Mouse (Mus musculus) hindbrain, embryonic 14.5 days (tissue): Measurements from ENCODE around the gene Sash3. TPM values are rescaled to one million over a fixed set of nuclear protein-coding genes. Genes with fewer than 3 reads are reported as not detected.

Experiments used
- ATAC-seq: fragments of 200-750 bp; cut with Nextera tagmentation; 2 replicates; pipeline ENCODE4 v1.8.0; 2017; ENCODE audit warnings: moderate number of reproducible peaks, mild to moderate bottlenecking, moderate TSS enrichment, moderate library complexity; ENCODE audit not compliant: low FRiP score
- DNase-seq: peaks from one replicate; pipeline ENCODE4 v3.0.0-alpha.2; 2015; ENCODE audit warnings: low spot score
- H3K27ac ChIP-seq: fragments of 300-500 bp; sonication (generic); 2 replicates; pipeline ENCODE4 v1.5.1; 2014; ENCODE audit warnings: mild to moderate bottlenecking, moderate library complexity
- H3K27me3 ChIP-seq: fragments of 300-500 bp; sonication (generic); 2 replicates; pipeline ENCODE4 v1.6.1; 2014; ENCODE audit warnings: mild to moderate bottlenecking, low read length, mixed read lengths; ENCODE audit not compliant: control insufficient read depth, insufficient read depth
- H3K36me3 ChIP-seq: fragments of 300-500 bp; sonication (generic); replicated peaks from 2 replicates; pipeline ENCODE4 v1.6.1; 2014; ENCODE audit not compliant: control insufficient read depth, insufficient read depth
- H3K4me1 ChIP-seq: fragments of 300-500 bp; sonication (generic); replicated peaks from 2 replicates; pipeline ENCODE4 v1.6.1; 2014; ENCODE audit warnings: antibody characterized with exemption, low read length, mixed read lengths; ENCODE audit not compliant: control insufficient read depth, insufficient read depth
- H3K4me2 ChIP-seq: fragments of 300-500 bp; sonication (generic); replicated peaks from 2 replicates; pipeline ENCODE4 v1.6.1; 2014; ENCODE audit warnings: mild to moderate bottlenecking, moderate library complexity
- H3K4me3 ChIP-seq: fragments of 300-500 bp; sonication (generic); replicated peaks from 2 replicates; pipeline ENCODE4 v1.5.1; 2014; ENCODE audit warnings: mild to moderate bottlenecking, low read length
- H3K9ac ChIP-seq: fragments of 300-500 bp; sonication (generic); 2 replicates; pipeline ENCODE4 v1.6.1; 2014
- H3K9me3 ChIP-seq: fragments of 300-500 bp; sonication (generic); 2 replicates; pipeline ENCODE4 v1.6.1; 2016; ENCODE audit warnings: low read length; ENCODE audit not compliant: control insufficient read depth
- WGBS: fragments of 180-500 bp; shearing (Covaris S2); extraction: QIAGEN DNeasy Blood & Tissue Kit; methylation state at CpG from one replicate; pipeline ENCODE4 v1.1.7; 2014; 5-methylcytosine and 5-hydroxymethylcytosine counted together
- polyA plus RNA-seq: library from polyadenylated mRNA; unstranded; fragments of >200 nt; fragmentation: Nextera tagmentation; extraction: Ambion mirVana; gene quantifications from 2 replicates; pipeline ENCODE4 v1.2.1, GENCODE M21; 2014

The Sash3 gene
- polyA plus RNA-seq, 1 experiment from 2014 or later = 1.1 TPM

- 26% methylated on average over 13 of the region's 14 CpGs for WGBS
- no peak overlapping the region for H3K4me3 ChIP-seq
- H3K9ac ChIP-seq = no peak overlapping the region
- ATAC-seq (no peak), DNase-seq (no peak)
- H3K27ac ChIP-seq = no peak overlapping the region
- no peaks in the 10 kb centered on the region for H3K27me3 ChIP-seq
- H3K36me3 ChIP-seq = no peaks in the 10 kb centered on the region
- no peak overlapping the region for H3K4me2 ChIP-seq
- H3K9me3 ChIP-seq = no peaks in the 10 kb centered on the region
- H3K4me1 ChIP-seq = peaks cover 4% of the 10 kb centered on the region; the same call in 1 of the 2 replicates
Measured at GRCm38 (mm10) chrX:48139368-48140285, 6.6 kb upstream of the Sash3 start.

- H3K36me3 ChIP-seq = no peaks in the 10 kb centered on the region
- no peak overlapping the region for H3K9ac ChIP-seq
- DNase-seq (no peak), ATAC-seq (no peak)
- H3K9me3 ChIP-seq = no peaks in the 10 kb centered on the region
- peaks cover 4% of the 10 kb centered on the region; the same call in 1 of the 2 replicates for H3K4me1 ChIP-seq
- H3K27ac ChIP-seq = no peak overlapping the region
- H3K27me3 ChIP-seq = no peaks in the 10 kb centered on the region
- H3K4me2 ChIP-seq = no peak overlapping the region
- no peak overlapping the region for H3K4me3 ChIP-seq
- 65% methylated on average over 3 of the region's 3 CpGs for WGBS
Measured at GRCm38 (mm10) chrX:48140286-48140877, 5.9 kb upstream of the Sash3 start.

GRCm38 (mm10) chrX:48141481-48141880 is 4.8 kb upstream of the Sash3 start:
- Histone ChIP-seq H3K27ac (no peak overlapping the region), H3K9me3 (no peaks in the 10 kb centered on the region), H3K4me1 (peaks cover 4% of the 10 kb centered on the region; the same call in 1 of the 2 replicates), H3K4me2 (no peak overlapping the region), H3K36me3 (no peaks in the 10 kb centered on the region), H3K4me3 (no peak overlapping the region), H3K9ac (no peak overlapping the region), H3K27me3 (no peaks in the 10 kb centered on the region)
- DNase-seq (no peak), ATAC-seq (no peak)
- 81% methylated on average over 6 of the region's 6 CpGs for WGBS

- Histone ChIP-seq H3K36me3 (no peaks in the 10 kb centered on the region), H3K9me3 (no peaks in the 10 kb centered on the region), H3K4me1 (peaks cover 4% of the 10 kb centered on the region; the same call in 1 of the 2 replicates), H3K4me3 (no peak overlapping the region; the same call in 1 of the 2 replicates), H3K27ac (no peak overlapping the region), H3K9ac (no peak overlapping the region), H3K4me2 (0 out of 2 replicates have a peak overlapping the region, but pooled peaks have one; percentile 19), H3K27me3 (no peaks in the 10 kb centered on the region)
- DNase-seq = no peak
- no peak for ATAC-seq
- WGBS = 60% methylated on average over 25 of the region's 26 CpGs
Measured at GRCm38 (mm10) chrX:48143415-48144335, 2.6 kb upstream of the Sash3 start.

GRCm38 (mm10) chrX:48147226-48147625 is 990 bp downstream of the Sash3 start:
- DNase-seq (no peak), ATAC-seq (no peak)
- H3K9ac ChIP-seq = no peak overlapping the region
- no peaks in the 10 kb centered on the region for H3K9me3 ChIP-seq
- H3K4me2 ChIP-seq = no peak overlapping the region
- no peak overlapping the region for H3K27ac ChIP-seq
- WGBS = 86% methylated on average over 2 of the region's 2 CpGs
- H3K4me3 ChIP-seq = no peak overlapping the region
- no peaks in the 10 kb centered on the region for H3K4me1 ChIP-seq
- H3K27me3 ChIP-seq = no peaks in the 10 kb centered on the region
- no peaks in the 10 kb centered on the region for H3K36me3 ChIP-seq

- Histone ChIP-seq H3K9ac (no peak overlapping the region), H3K27ac (no peak overlapping the region), H3K36me3 (no peaks in the 10 kb centered on the region), H3K4me1 (no peaks in the 10 kb centered on the region), H3K27me3 (no peaks in the 10 kb centered on the region), H3K4me2 (no peak overlapping the region), H3K4me3 (no peak overlapping the region), H3K9me3 (no peaks in the 10 kb centered on the region)
- 82% methylated on average over 7 of the region's 7 CpGs for WGBS
- ATAC-seq (no peak), DNase-seq (no peak)
Measured at GRCm38 (mm10) chrX:48147741-48148186, 1.5 kb downstream of the Sash3 start.

- no peak overlapping the region for H3K27ac ChIP-seq
- H3K9me3 ChIP-seq = no peaks in the 10 kb centered on the region
- H3K9ac ChIP-seq = no peak overlapping the region
- 78% methylated on average over 7 of the region's 7 CpGs for WGBS
- no peaks in the 10 kb centered on the region for H3K4me1 ChIP-seq
- DNase-seq (no peak), ATAC-seq (no peak)
- H3K4me3 ChIP-seq = no peak overlapping the region
- H3K36me3 ChIP-seq = no peaks in the 10 kb centered on the region
- no peak overlapping the region for H3K4me2 ChIP-seq
- H3K27me3 ChIP-seq = no peaks in the 10 kb centered on the region
Measured at GRCm38 (mm10) chrX:48152106-48152505, 5.9 kb downstream of the Sash3 start.

GRCm38 (mm10) chrX:48153414-48153813 is 7.2 kb downstream of the Sash3 start:
- Histone ChIP-seq H3K9me3 (no peaks in the 10 kb centered on the region), H3K27me3 (no peaks in the 10 kb centered on the region), H3K4me2 (no peak overlapping the region), H3K27ac (no peak overlapping the region), H3K4me1 (no peaks in the 10 kb centered on the region), H3K4me3 (no peak overlapping the region), H3K9ac (no peak overlapping the region), H3K36me3 (no peaks in the 10 kb centered on the region)
- 80% methylated on average over 2 of the region's 2 CpGs for WGBS
- DNase-seq (no peak), ATAC-seq (no peak)

- Histone ChIP-seq H3K9me3 (no peaks in the 10 kb centered on the region), H3K4me1 (no peaks in the 10 kb centered on the region), H3K36me3 (no peaks in the 10 kb centered on the region), H3K9ac (no peak overlapping the region), H3K4me3 (no peak overlapping the region), H3K27ac (no peak overlapping the region), H3K27me3 (no peaks in the 10 kb centered on the region), H3K4me2 (no peak overlapping the region)
- 79% methylated on average over 2 of the region's 2 CpGs for WGBS
- DNase-seq (no peak), ATAC-seq (no peak)
Measured at GRCm38 (mm10) chrX:48153949-48154348, 7.7 kb downstream of the Sash3 start.
